Mouse (Mus musculus): ENCODE results near the gene Atn1.
"Not testable (repeated sequence)": the region's sequence is repeated elsewhere in the genome, so short reads cannot be mapped to it uniquely, and the experiment has no call there.

Gene Atn1

GRCm38 (mm10) chr6:124755831-124756595 lies at the start of gene Atn1, which contains the start of gene Gm45234:
Atn1 (minus strand) TSS chr6:124756524.
Gm45234 (minus strand) TSS chr6:124756021.
- peak; percentile 76 for DNase-seq (ENCODE audit: low read depth, low spot score)

GRCm38 (mm10) chr6:124805341-124806321 lies 49.3 kb upstream of the Atn1 start:
- peak; percentile 99 for DNase-seq (ENCODE audit: low read depth, low spot score)

DNA sequence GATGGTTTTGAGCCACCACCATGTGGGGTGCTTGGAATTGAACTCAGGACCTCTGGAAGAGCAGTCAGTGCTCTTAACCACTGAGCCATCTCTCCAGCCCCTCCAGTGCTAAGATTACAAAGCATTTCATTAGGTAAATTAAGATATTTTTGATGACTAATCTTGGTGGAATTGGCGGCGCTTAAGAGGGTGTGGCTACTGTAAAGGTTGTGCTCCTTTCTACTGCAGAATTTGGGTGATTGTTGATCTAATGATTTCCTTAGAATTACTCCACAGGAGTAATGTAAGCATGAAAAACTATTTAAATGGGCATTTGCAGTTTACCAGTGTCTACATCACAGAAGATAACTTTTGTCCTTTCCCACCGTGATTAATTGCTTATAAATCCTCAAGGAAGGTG lies 48.0 kb upstream of the Atn1 start:
- DNase-seq (ENCODE audit: low read depth, low spot score), result no peak

DNA sequence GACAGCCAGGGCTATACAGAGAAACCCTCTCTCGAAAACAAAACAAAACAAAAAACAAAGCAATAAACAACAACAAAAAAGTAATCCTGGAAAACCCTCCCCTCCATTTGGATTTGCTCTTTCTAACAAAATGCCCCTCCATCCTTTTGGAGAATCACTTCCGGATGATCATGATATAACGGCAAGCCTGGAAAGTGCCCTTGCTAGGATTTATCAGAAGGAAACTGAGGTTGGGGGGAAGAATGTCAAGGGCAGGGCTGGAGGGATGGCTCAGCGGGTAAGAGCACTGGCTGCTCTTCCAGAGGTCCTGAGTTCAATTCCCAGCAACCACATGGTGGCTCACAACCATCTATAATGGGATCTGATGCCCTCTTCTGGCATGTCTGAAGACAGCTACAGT lies 47.4 kb upstream of the Atn1 start:
- DNase-seq (ENCODE audit: low read depth, low spot score), result not testable (repeated sequence)

- no peak for DNase-seq (ENCODE audit: low read depth, low spot score)
These were observed 46.7 kb upstream of the Atn1 start for GRCm38 (mm10) chr6:124803061-124803460.

DNA sequence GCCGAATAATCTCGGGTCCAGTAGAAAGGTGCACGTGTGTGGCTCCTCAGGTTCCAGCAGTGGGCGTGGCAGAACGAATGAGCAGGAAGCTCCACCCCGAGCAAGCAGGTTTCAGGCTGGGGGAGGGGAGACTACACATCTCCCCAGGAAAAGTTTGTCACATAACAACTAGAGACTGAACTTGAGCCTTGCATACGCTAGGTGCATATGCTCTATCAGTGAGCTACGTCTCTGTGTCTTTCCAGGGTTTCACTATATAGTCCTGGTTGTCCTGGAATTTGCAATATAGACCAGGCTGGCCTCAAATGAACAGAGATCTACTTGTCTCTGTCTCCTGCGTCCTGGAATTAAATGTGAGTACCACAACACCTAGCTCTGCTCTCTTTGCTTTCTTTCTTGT lies 46.1 kb upstream of the Atn1 start:
- DNase-seq (ENCODE audit: low read depth, low spot score), result not testable (repeated sequence)

- peak; percentile 60 for DNase-seq (ENCODE audit: low read depth, low spot score)
These were observed 39.9 kb upstream of the Atn1 start for GRCm38 (mm10) chr6:124796200-124796599.

DNA sequence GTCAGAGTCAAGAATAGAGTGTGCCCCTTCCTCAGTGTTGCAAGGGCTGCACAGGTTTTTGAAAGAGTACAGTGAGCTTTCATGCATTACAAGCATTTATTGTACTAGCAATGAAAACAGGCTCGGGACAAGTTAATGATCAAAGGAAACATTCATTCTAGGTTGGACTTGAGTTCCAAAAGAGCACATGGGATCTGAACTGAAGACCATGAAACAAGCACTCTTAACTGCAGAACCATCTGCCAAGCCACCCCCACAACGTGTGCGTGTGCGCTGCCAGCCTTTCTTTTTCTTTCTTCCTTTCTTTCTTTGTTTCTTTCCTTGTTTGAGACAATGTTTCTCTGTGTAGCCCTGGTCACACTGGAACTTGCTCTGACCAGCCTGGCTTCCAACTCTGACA lies 39.5 kb upstream of the Atn1 start:
- no peak for DNase-seq (ENCODE audit: low read depth, low spot score)

DNA sequence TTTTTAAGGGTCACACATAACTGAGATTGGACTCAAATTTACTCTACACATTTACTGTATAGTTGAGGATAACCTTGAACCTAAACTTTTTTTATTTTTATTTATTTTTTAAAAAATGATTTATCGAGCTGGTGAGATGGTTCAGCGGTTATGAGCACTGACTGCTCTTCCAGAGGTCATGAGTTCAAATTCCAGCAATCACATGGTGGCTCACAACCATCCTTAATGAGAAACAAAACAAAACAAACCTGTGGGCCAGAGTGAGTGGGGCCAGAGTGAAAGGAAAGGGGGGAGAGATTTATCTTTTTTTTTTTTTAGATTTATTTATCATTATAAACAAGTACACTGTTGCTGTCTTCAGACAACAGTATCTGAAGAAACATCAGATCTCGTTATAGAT lies 35.6 kb upstream of the Atn1 start:
- no peak for DNase-seq (ENCODE audit: low read depth, low spot score)

- DNase-seq (ENCODE audit: low read depth, low spot score), result no peak
These were observed 33.8 kb upstream of the Atn1 start for GRCm38 (mm10) chr6:124790121-124790520.

- peak; percentile 35 for DNase-seq (ENCODE audit: low read depth, low spot score)
These were observed 33.2 kb upstream of the Atn1 start for GRCm38 (mm10) chr6:124789519-124789918.

DNA sequence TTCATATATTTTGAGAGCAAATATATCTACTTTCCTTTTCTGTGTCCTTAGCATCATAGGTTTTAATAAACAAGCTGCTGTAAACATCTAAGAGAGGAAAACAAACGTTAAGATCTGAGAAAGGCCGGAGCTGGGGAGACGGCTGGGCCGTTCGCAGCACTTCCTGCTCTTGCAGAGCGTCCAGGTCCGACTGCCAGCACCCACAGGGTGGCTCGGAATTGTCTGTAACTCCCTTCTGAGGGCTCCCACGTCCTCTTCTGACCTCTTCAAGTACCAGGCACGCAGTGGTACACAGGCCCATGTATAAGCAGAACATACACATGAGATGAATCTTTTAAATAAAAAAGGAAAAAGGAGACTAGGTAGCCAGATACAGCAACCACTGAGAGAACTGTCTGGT lies 31.4 kb upstream of the Atn1 start:
- DNase-seq (ENCODE audit: low read depth, low spot score), result no peak

- no peak for DNase-seq (ENCODE audit: low read depth, low spot score)
These were observed 30.6 kb upstream of the Atn1 start for GRCm38 (mm10) chr6:124786756-124787420.

GRCm38 (mm10) chr6:124782436-124782835 lies 26.1 kb upstream of the Atn1 start:
- peak; percentile 95 for DNase-seq (ENCODE audit: low read depth, low spot score)

- no peak for DNase-seq (ENCODE audit: low read depth, low spot score)
These were observed 24.6 kb upstream of the Atn1 start for GRCm38 (mm10) chr6:124780917-124781316.

DNA sequence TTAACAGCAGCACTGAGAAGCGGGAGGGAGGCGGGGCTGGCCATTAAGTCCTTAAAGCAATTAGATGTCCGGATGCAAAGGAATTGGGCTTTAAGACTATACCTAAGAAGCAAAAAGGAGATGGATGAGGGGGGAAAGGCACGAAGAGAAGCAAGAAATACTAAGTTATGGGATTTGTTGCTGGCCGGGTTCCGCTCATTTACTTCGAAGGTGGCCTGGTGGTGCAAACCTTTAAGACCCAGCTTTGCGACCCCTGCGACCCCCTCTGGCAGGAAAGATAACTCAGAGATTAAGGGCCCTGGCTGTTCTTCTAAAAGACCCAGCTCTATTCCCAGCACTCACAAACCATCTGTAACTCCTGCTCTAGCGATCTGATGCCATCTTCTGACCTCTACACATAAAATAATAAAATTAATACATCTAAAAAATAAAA lies 23.7 kb upstream of the Atn1 start:
- no peak for DNase-seq (ENCODE audit: low read depth, low spot score)

DNA sequence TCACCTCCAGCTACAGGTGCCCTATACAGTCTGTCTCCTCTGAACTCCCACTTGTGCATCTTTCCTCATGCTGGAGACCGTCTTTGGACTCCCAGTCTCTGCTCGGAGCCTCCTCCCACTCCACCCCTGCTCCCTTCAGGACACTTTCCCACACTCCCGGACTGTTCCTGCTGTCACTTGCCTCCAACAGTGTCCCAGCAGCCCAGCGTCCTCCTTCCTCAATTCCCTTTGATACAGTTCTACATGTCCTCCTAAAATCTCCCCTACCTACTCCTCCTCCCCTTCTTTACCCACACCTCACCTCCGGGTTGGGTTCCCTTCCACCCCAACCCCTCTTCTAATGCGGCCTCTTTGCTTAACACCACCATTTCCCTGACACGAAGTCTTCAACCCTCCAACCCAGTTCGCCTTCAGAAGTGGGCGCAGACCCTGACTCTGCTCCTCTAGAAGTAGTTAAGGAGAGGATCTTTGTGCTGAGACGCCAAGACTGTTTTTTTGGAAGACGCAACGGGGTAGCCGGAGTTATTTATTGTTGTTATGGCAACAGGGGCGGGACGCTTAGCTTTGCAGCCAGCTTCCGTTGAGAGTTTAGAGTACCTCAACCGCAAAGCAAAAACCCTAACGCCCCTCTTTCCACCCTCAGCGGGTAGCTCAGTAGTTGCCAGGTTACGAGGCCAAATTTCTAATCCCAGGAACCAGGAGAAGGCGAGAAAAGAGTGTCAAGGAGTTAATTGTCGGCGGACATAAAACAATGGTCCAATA lies 23.1 kb upstream of the Atn1 start, which contains the start of gene Lrrc23:
Gene Lrrc23 (minus strand): TSS at position 506 of the 762 bp plus-strand sequence.
- DNase-seq (ENCODE audit: low read depth, low spot score), result no peak

DNA sequence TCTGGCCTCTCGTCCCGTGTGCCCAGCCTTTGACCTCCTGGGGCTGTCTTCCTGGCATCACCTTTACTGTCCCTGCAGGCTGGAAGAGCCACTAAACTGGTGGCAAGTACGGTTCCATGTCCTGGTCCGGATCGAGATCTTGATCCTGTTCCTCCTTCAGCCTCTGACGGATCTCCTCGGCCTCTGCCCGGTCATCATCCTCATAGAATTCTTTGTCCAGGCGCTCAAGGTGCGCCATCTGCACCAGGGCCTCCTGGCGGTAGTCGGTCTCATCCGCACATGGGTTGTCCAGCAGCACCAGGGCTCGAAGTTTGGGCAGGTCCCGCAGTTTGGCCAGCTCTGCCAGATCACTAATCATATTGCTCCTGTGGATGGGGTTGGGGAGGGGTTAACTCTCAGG lies 14.2 kb upstream of the Atn1 start:
- no peak for DNase-seq (ENCODE audit: low read depth, low spot score)

DNA sequence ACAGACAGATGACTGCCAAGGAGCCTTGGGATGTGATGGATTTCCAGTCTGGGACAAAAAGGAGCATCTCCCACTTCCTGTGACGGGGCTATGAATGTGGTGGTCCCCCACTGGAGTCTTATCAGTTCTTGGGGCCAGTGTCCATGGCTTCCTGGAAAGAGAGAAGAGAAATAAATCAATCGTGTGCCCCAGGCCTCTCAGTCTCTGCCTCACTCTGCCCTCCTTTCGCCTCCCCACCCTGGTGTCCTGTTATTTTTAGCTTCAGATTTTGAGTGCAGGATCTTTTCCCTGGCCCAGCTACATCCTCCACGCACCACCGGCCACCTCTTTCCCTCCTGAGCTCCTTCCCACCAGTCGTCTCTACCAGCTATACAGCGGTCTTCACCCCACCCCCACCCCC lies 13.7 kb upstream of the Atn1 start:
- no peak for DNase-seq (ENCODE audit: low read depth, low spot score)

DNA sequence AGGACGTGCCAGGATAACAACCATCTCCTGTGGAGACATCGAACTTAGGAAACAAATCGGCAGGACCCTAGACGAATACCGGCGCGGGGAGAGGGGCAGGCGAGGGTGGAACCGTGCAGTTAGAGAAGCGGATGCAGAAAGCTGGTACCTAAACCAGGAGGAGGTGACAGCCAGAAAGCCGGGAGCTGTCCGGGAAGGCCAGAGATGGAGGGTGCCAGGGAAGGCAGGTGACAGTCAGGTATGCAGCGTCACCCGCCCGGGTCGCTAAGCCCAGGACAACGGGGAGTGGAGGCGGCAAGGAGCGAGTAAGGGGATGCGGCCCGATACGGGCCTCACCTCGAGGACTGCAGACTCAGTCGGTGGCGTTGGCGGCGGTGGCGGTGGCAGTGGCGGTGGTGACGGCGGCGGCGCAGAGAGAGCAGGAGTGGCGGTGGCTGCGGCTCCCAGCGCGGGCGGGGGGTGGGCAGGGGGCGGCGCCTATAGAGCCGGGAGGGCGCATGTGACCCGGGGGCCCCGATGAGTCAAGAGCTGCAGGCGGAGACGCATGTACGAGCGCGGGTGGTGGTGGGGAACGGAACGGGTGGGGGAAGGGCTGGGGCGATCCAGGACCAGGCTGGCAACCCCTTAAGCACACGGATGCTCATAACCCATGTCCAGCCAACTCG lies 12.9 kb upstream of the Atn1 start, which contains the start of gene Eno2:
Gene Eno2 (minus strand): TSS at position 573 of the 665 bp plus-strand sequence.
- no peak for DNase-seq (ENCODE audit: low read depth, low spot score)

DNA sequence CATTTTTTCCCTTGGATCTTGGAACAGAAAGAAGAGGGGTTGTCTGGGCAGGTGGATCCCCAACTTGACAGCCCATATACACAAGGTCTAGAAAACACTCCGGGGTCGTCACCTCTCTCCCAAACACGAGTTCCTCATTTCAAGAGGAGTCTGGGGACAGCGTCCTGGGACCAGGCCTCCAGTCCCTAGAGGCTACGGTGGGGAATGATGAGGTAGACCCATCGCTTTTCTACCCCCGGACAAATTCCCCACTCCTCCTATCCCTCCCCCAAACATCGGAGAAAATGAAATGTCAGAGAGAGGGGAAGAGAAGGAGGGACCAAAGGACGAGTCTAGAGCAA lies 12.3 kb upstream of the Atn1 start:
- DNase-seq (ENCODE audit: low read depth, low spot score), result no peak
